Mouse (Mus musculus) intestine, postnatal 0 days (tissue): ENCODE measurements at regions not wholly inside any gene's neighbourhood (a gene's known extent, or its start where the extent isn't known, plus 50 kb on each side); places are given as distances from the start of the nearest gene placed in this dataset.

Experiments
- ATAC-seq: fragments of 200-750 bp; cut with Nextera tagmentation; 2 replicates; pipeline ENCODE4 v1.8.0; 2017; ENCODE audit warnings: mild to moderate bottlenecking, moderate TSS enrichment, moderate library complexity
- H3K27ac ChIP-seq: fragments of 300-500 bp; sonication (generic); 2 replicates; pipeline ENCODE4 v1.5.1; 2014; ENCODE audit warnings: mild to moderate bottlenecking, low read depth, low read length, moderate library complexity
- H3K27me3 ChIP-seq: fragments of 300-500 bp; sonication (generic); replicated peaks from 2 replicates; pipeline ENCODE4 v1.6.1; 2014; ENCODE audit warnings: low read length, mixed read lengths; ENCODE audit not compliant: control insufficient read depth, insufficient read depth
- H3K36me3 ChIP-seq: fragments of 300-500 bp; sonication (generic); 2 replicates; pipeline ENCODE4 v1.6.1; 2014; ENCODE audit warnings: mild to moderate bottlenecking, moderate library complexity; ENCODE audit not compliant: control insufficient read depth, insufficient read depth
- H3K4me1 ChIP-seq: fragments of 300-500 bp; sonication (generic); replicated peaks from 2 replicates; pipeline ENCODE4 v1.6.1; 2014; ENCODE audit warnings: antibody characterized with exemption, low read length, mixed read lengths; ENCODE audit not compliant: control insufficient read depth, insufficient read depth
- H3K4me2 ChIP-seq: fragments of 300-500 bp; sonication (generic); replicated peaks from 2 replicates; pipeline ENCODE4 v1.6.1; 2014; ENCODE audit warnings: low read depth, mild to moderate bottlenecking, moderate library complexity
- H3K4me3 ChIP-seq: fragments of 300-500 bp; sonication (generic); 2 replicates; pipeline ENCODE4 v1.5.1; 2014; ENCODE audit warnings: low read depth, low read length
- H3K9ac ChIP-seq: fragments of 300-500 bp; sonication (generic); 2 replicates; pipeline ENCODE4 v1.6.1; 2014; ENCODE audit warnings: mild to moderate bottlenecking, low read depth, low read length
- H3K9me3 ChIP-seq: fragments of 300-500 bp; sonication (generic); 2 replicates; pipeline ENCODE4 v1.6.1; 2016; ENCODE audit warnings: mixed run types; ENCODE audit not compliant: control insufficient read depth
- CTCF ChIP-seq: sonication (generic); IDR thresholded peaks from 2 replicates; pipeline ENCODE4 v1.5.1; 2016; ENCODE audit warnings: low read depth, mild to moderate bottlenecking, control low read depth, antibody characterized with exemption, moderate library complexity
- WGBS: fragments of 180-500 bp; shearing (Covaris S2); extraction: QIAGEN DNeasy Blood & Tissue Kit; methylation state at CpG from one replicate; pipeline ENCODE4 v1.1.7; 2014; 5-methylcytosine and 5-hydroxymethylcytosine counted together

- no peak for ATAC-seq
- Histone ChIP-seq H3K4me2 (no peak overlapping the region), H3K4me3 (no peak overlapping the region), H3K9ac (no peak overlapping the region), H3K4me1 (no peaks in the 10 kb centered on the region), H3K36me3 (no peaks in the 10 kb centered on the region), H3K27me3 (no peaks in the 10 kb centered on the region), H3K27ac (no peak overlapping the region), H3K9me3 (no peaks in the 10 kb centered on the region)
- WGBS: 68% methylated on average over 8 of the region's 8 CpGs
- no peak for TF ChIP-seq CTCF
These were observed 153.2 kb downstream of the Dusp6 start for GRCm38 (mm10) chr10:99416271-99416670.

GRCm38 (mm10) chr10:99416896-99417479 is 154.0 kb downstream of the Dusp6 start:
- H3K9me3 ChIP-seq: no peaks in the 10 kb centered on the region
- no peaks in the 10 kb centered on the region for H3K4me1 ChIP-seq
- ATAC-seq: no peak
- H3K27ac ChIP-seq: no peak overlapping the region
- no peaks in the 10 kb centered on the region for H3K27me3 ChIP-seq
- H3K9ac ChIP-seq: no peak overlapping the region
- 54% methylated on average over 3 of the region's 3 CpGs for WGBS
- H3K4me2 ChIP-seq: no peak overlapping the region
- H3K36me3 ChIP-seq: no peaks in the 10 kb centered on the region
- no peak for TF ChIP-seq CTCF
- H3K4me3 ChIP-seq: no peak overlapping the region

GRCm38 (mm10) chr10:99417591-99417990 is 154.6 kb downstream of the Dusp6 start:
- Histone ChIP-seq H3K36me3 (no peaks in the 10 kb centered on the region), H3K9ac (no peak overlapping the region), H3K4me2 (no peak overlapping the region), H3K4me3 (no peak overlapping the region), H3K27ac (no peak overlapping the region), H3K4me1 (no peaks in the 10 kb centered on the region), H3K9me3 (no peaks in the 10 kb centered on the region), H3K27me3 (no peaks in the 10 kb centered on the region)
- no peak for TF ChIP-seq CTCF
- 52% methylated on average over 7 of the region's 7 CpGs for WGBS
- ATAC-seq: no peak

GRCm38 (mm10) chr10:99418497-99418896 is 155.5 kb downstream of the Dusp6 start:
- Histone ChIP-seq H3K4me3 (no peak overlapping the region), H3K36me3 (no peaks in the 10 kb centered on the region), H3K9me3 (no peaks in the 10 kb centered on the region), H3K27me3 (no peaks in the 10 kb centered on the region), H3K27ac (no peak overlapping the region), H3K4me1 (no peaks in the 10 kb centered on the region), H3K4me2 (no peak overlapping the region), H3K9ac (no peak overlapping the region)
- ATAC-seq: no peak
- no peak for TF ChIP-seq CTCF

- no peak for ATAC-seq
- no peak overlapping the region for H3K9ac ChIP-seq
- no peak overlapping the region for H3K4me3 ChIP-seq
- no peaks in the 10 kb centered on the region for H3K27me3 ChIP-seq
- H3K27ac ChIP-seq: no peak overlapping the region
- H3K36me3 ChIP-seq: no peaks in the 10 kb centered on the region
- no peak for TF ChIP-seq CTCF
- no peaks in the 10 kb centered on the region for H3K9me3 ChIP-seq
- WGBS: 79% methylated on average over 7 of the region's 7 CpGs
- H3K4me2 ChIP-seq: no peak overlapping the region
- no peaks in the 10 kb centered on the region for H3K4me1 ChIP-seq
These were observed 156.5 kb downstream of the Dusp6 start for GRCm38 (mm10) chr10:99419532-99419931.

- WGBS: 88% methylated on average over 5 of the region's 5 CpGs
- Histone ChIP-seq H3K4me2 (no peak overlapping the region), H3K4me1 (no peaks in the 10 kb centered on the region), H3K4me3 (no peak overlapping the region), H3K9ac (no peak overlapping the region), H3K27ac (no peak overlapping the region), H3K9me3 (no peaks in the 10 kb centered on the region), H3K27me3 (no peaks in the 10 kb centered on the region), H3K36me3 (no peaks in the 10 kb centered on the region)
- no peak for TF ChIP-seq CTCF
- ATAC-seq: no peak
These were observed 160.4 kb downstream of the Dusp6 start for GRCm38 (mm10) chr10:99423406-99423805.

GRCm38 (mm10) chr10:99425265-99425664 is 162.2 kb downstream of the Dusp6 start:
- no peaks in the 10 kb centered on the region for H3K36me3 ChIP-seq
- H3K4me1 ChIP-seq: no peaks in the 10 kb centered on the region
- no peak overlapping the region for H3K4me2 ChIP-seq
- H3K9me3 ChIP-seq: no peaks in the 10 kb centered on the region
- H3K27me3 ChIP-seq: no peaks in the 10 kb centered on the region
- ATAC-seq: no peak
- no peak overlapping the region for H3K4me3 ChIP-seq
- no peak for TF ChIP-seq CTCF
- H3K27ac ChIP-seq: no peak overlapping the region
- no peak overlapping the region for H3K9ac ChIP-seq
- 79% methylated on average over 4 of the region's 4 CpGs for WGBS
